Mouse (Mus musculus) embryonic facial prominence, embryonic 14.5 days (tissue): ENCODE results near the gene Pcnx2. TPM values are rescaled to one million over a fixed set of nuclear protein-coding genes. Genes with fewer than 3 reads are reported as not detected.

ENCODE experiments used
- ATAC-seq: fragments of 200-750 bp; cut with Nextera tagmentation; 2 replicates; pipeline ENCODE4 v1.8.0; 2017; ENCODE audit warnings: low read depth, moderate number of reproducible peaks, moderate TSS enrichment
- DNase-seq: peaks from one replicate; pipeline ENCODE4 v3.0.0-alpha.2; 2015; ENCODE audit warnings: low spot score
- H3K27ac ChIP-seq: fragments of 300-500 bp; sonication (generic); replicated peaks from 2 replicates; pipeline ENCODE4 v1.5.1; 2014; ENCODE audit warnings: low read depth, mild to moderate bottlenecking, low read length, moderate library complexity
- H3K27me3 ChIP-seq: fragments of 300-500 bp; sonication (generic); replicated peaks from 2 replicates; pipeline ENCODE4 v1.6.1; 2014; ENCODE audit warnings: low read length; ENCODE audit not compliant: control insufficient read depth, insufficient read depth
- H3K36me3 ChIP-seq: fragments of 300-500 bp; sonication (generic); 2 replicates; pipeline ENCODE4 v1.6.1; 2014; ENCODE audit warnings: low read length, mixed read lengths; ENCODE audit not compliant: control insufficient read depth, insufficient read depth
- H3K4me1 ChIP-seq: fragments of 300-500 bp; sonication (generic); 2 replicates; pipeline ENCODE4 v1.6.1; 2014; ENCODE audit warnings: antibody characterized with exemption, low read length; ENCODE audit not compliant: control insufficient read depth, insufficient read depth
- H3K4me2 ChIP-seq: fragments of 300-500 bp; sonication (generic); 2 replicates; pipeline ENCODE4 v1.6.1; 2014; ENCODE audit warnings: low read depth, mild to moderate bottlenecking, low read length, moderate library complexity, mixed read lengths
- H3K4me3 ChIP-seq: fragments of 300-500 bp; sonication (generic); 2 replicates; pipeline ENCODE4 v1.5.1; 2014; ENCODE audit warnings: low read depth, mild to moderate bottlenecking, low read length
- H3K9ac ChIP-seq: fragments of 300-500 bp; sonication (generic); 2 replicates; pipeline ENCODE4 v1.6.1; 2014; ENCODE audit warnings: low read depth, mild to moderate bottlenecking, low read length, moderate library complexity, mixed read lengths
- H3K9me3 ChIP-seq: fragments of 300-500 bp; sonication (generic); 2 replicates; pipeline ENCODE4 v1.6.1; 2016; ENCODE audit warnings: low read length; ENCODE audit not compliant: control insufficient read depth
- WGBS: fragments of 180-500 bp; shearing (Covaris S2); extraction: QIAGEN DNeasy Blood & Tissue Kit; methylation state at CpG from one replicate; pipeline ENCODE4 v1.1.7; 2014; 5-methylcytosine and 5-hydroxymethylcytosine counted together
- polyA plus RNA-seq: library from polyadenylated mRNA; unstranded; fragments of >200 nt; fragmentation: Nextera tagmentation; extraction: Ambion mirVana; gene quantifications from 2 replicates; pipeline ENCODE4 v1.2.1, GENCODE M21; 2014

The Pcnx2 gene
- polyA plus RNA-seq, 1 experiment from 2014 or later = 0.60 TPM

GRCm38 (mm10) chr8:125857251-125857650 is 40.9 kb downstream of the Pcnx2 start:
- ATAC-seq (no peak), DNase-seq (no peak)
- Histone ChIP-seq H3K36me3 (no peaks in the 10 kb centered on the region), H3K27me3 (no peaks in the 10 kb centered on the region), H3K4me3 (no peak overlapping the region), H3K9me3 (no peaks in the 10 kb centered on the region), H3K4me1 (0 out of 2 replicates have a peak, but pooled peaks cover 2% of the 10 kb centered on the region), H3K4me2 (no peak overlapping the region), H3K9ac (no peak overlapping the region), H3K27ac (no peak overlapping the region)
- WGBS = 54% methylated on average over 6 of the region's 6 CpGs

GRCm38 (mm10) chr8:125856160-125856559 is 42.0 kb downstream of the Pcnx2 start:
- no peak overlapping the region for H3K4me3 ChIP-seq
- H3K27me3 ChIP-seq = no peaks in the 10 kb centered on the region
- WGBS = 85% methylated on average over 4 of the region's 4 CpGs
- ATAC-seq = no peak
- H3K36me3 ChIP-seq = no peaks in the 10 kb centered on the region
- H3K4me2 ChIP-seq = no peak overlapping the region
- H3K9me3 ChIP-seq = no peaks in the 10 kb centered on the region
- no peaks in the 10 kb centered on the region for H3K4me1 ChIP-seq
- H3K9ac ChIP-seq = no peak overlapping the region
- no peak overlapping the region for H3K27ac ChIP-seq
- DNase-seq = no peak

- Histone ChIP-seq H3K4me1 (no peaks in the 10 kb centered on the region), H3K9me3 (no peaks in the 10 kb centered on the region), H3K9ac (no peak overlapping the region), H3K27ac (no peak overlapping the region), H3K4me2 (no peak overlapping the region), H3K36me3 (no peaks in the 10 kb centered on the region), H3K27me3 (no peaks in the 10 kb centered on the region), H3K4me3 (no peak overlapping the region)
- ATAC-seq (no peak), DNase-seq (no peak)
- WGBS = 60% methylated on average over 7 of the region's 7 CpGs
Observed at GRCm38 (mm10) chr8:125854379-125854778, 43.7 kb downstream of the Pcnx2 start.

GRCm38 (mm10) chr8:125853300-125853699 is 44.8 kb downstream of the Pcnx2 start:
- WGBS = 77% methylated on average over 5 of the region's 5 CpGs
- H3K4me3 ChIP-seq = no peak overlapping the region
- H3K27me3 ChIP-seq = no peaks in the 10 kb centered on the region
- no peaks in the 10 kb centered on the region for H3K9me3 ChIP-seq
- no peak overlapping the region for H3K4me2 ChIP-seq
- H3K36me3 ChIP-seq = no peaks in the 10 kb centered on the region
- no peak for DNase-seq
- no peaks in the 10 kb centered on the region for H3K4me1 ChIP-seq
- H3K9ac ChIP-seq = no peak overlapping the region
- no peak for ATAC-seq
- no peak overlapping the region for H3K27ac ChIP-seq

- no peak overlapping the region for H3K4me2 ChIP-seq
- H3K27me3 ChIP-seq = no peaks in the 10 kb centered on the region
- DNase-seq (no peak), ATAC-seq (no peak)
- H3K36me3 ChIP-seq = no peaks in the 10 kb centered on the region
- H3K4me3 ChIP-seq = no peak overlapping the region
- WGBS = 62% methylated on average over 4 of the region's 4 CpGs
- H3K9me3 ChIP-seq = no peaks in the 10 kb centered on the region
- no peaks in the 10 kb centered on the region for H3K4me1 ChIP-seq
- no peak overlapping the region for H3K9ac ChIP-seq
- no peak overlapping the region for H3K27ac ChIP-seq
Observed at GRCm38 (mm10) chr8:125849181-125849580, 48.9 kb downstream of the Pcnx2 start.

GRCm38 (mm10) chr8:125847842-125848241 is 50.3 kb downstream of the Pcnx2 start:
- Histone ChIP-seq H3K36me3 (no peaks in the 10 kb centered on the region), H3K9ac (no peak overlapping the region), H3K9me3 (no peaks in the 10 kb centered on the region), H3K4me3 (no peak overlapping the region), H3K27me3 (no peaks in the 10 kb centered on the region), H3K27ac (no peak overlapping the region), H3K4me1 (no peaks in the 10 kb centered on the region), H3K4me2 (no peak overlapping the region)
- peak; percentile 66 for DNase-seq
- peak; percentile 74 for ATAC-seq
- 52% methylated on average over 12 of the region's 12 CpGs for WGBS

GRCm38 (mm10) chr8:125845281-125845680 is 52.8 kb downstream of the Pcnx2 start:
- no peaks in the 10 kb centered on the region for H3K9me3 ChIP-seq
- DNase-seq (no peak), ATAC-seq (no peak)
- no peak overlapping the region for H3K9ac ChIP-seq
- H3K27me3 ChIP-seq = no peaks in the 10 kb centered on the region
- WGBS = 96% methylated on average over 16 of the region's 16 CpGs
- H3K36me3 ChIP-seq = no peaks in the 10 kb centered on the region
- no peaks in the 10 kb centered on the region for H3K4me1 ChIP-seq
- no peak overlapping the region for H3K27ac ChIP-seq
- no peak overlapping the region for H3K4me2 ChIP-seq
- H3K4me3 ChIP-seq = no peak overlapping the region

- H3K4me2 ChIP-seq = no peak overlapping the region
- ATAC-seq (peak; percentile 46; the same call in 1 of the 2 replicates), DNase-seq (no peak)
- H3K4me1 ChIP-seq = no peaks in the 10 kb centered on the region
- no peak overlapping the region for H3K9ac ChIP-seq
- 53% methylated on average over 15 of the region's 15 CpGs for WGBS
- H3K27ac ChIP-seq = no peak overlapping the region
- H3K4me3 ChIP-seq = no peak overlapping the region
- H3K9me3 ChIP-seq = no peaks in the 10 kb centered on the region
- no peaks in the 10 kb centered on the region for H3K27me3 ChIP-seq
- no peaks in the 10 kb centered on the region for H3K36me3 ChIP-seq
Observed at GRCm38 (mm10) chr8:125843122-125843836, 54.8 kb downstream of the Pcnx2 start.

GRCm38 (mm10) chr8:125842158-125842557 is 56.0 kb downstream of the Pcnx2 start:
- Histone ChIP-seq H3K9ac (no peak overlapping the region), H3K27me3 (no peaks in the 10 kb centered on the region), H3K4me3 (no peak overlapping the region), H3K9me3 (no peaks in the 10 kb centered on the region), H3K27ac (no peak overlapping the region), H3K36me3 (no peaks in the 10 kb centered on the region), H3K4me1 (no peaks in the 10 kb centered on the region), H3K4me2 (no peak overlapping the region)
- ATAC-seq (no peak), DNase-seq (no peak)
- 45% methylated on average over 7 of the region's 7 CpGs for WGBS
